Mouse (Mus musculus): Measurements from ENCODE around the gene Miip.

GRCm38 (mm10) chr4:147867563-147868449, 810 bp downstream of the Miip start:
- TF ChIP-seq CTCF (IDR thresholded peaks at IDR 0.05; ENCODE audit: low read depth) = peak; percentile 37; the same call in 1 of the 2 replicates
- no peak for TF ChIP-seq EP300 (optimal IDR thresholded peaks at IDR 0.05)

Measured in stomach, postnatal 0 days (tissue).